Mouse (Mus musculus): ENCODE data around the gene Pms2.

GRCm38 (mm10) chr5:143929291-143929690 is 19.5 kb downstream of the Pms2 start:
- TF ChIP-seq POLR2A (IDR thresholded peaks at IDR 0.05; ENCODE audit: borderline replicate concordance, extremely low read depth, insufficient read depth, insufficient read length, poor library complexity, severe bottlenecking) (no peak), CTCF (IDR thresholded peaks at IDR 0.05; ENCODE audit: borderline replicate concordance, extremely low read depth, insufficient read depth, insufficient read length) (no peak)

All from brain, embryonic 14.5 days (tissue).